Mouse (Mus musculus): Measurements from ENCODE around the gene Nlrc5. TPM values are rescaled to one million over a fixed set of nuclear protein-coding genes. Genes with fewer than 3 reads are reported as not detected.
"Not testable (repeated sequence)": the region's sequence is repeated elsewhere in the genome, so short reads cannot be mapped to it uniquely, and the experiment has no call there.

Gene Nlrc5
- total RNA-seq, 2 experiments from 2014 or later = 0.55 to 1.3 TPM

- no peak for DNase-seq
Measured at GRCm38 (mm10) chr8:94422270-94422669, 11.9 kb upstream of the Nlrc5 start.

GRCm38 (mm10) chr8:94427953-94428352 is 6.2 kb upstream of the Nlrc5 start:
- DNase-seq = no peak

- no peak for DNase-seq
Measured at GRCm38 (mm10) chr8:94428420-94428819, 5.7 kb upstream of the Nlrc5 start.

GRCm38 (mm10) chr8:94429376-94429775 is 4.8 kb upstream of the Nlrc5 start:
- DNase-seq = no peak

- DNase-seq = no peak
Measured at GRCm38 (mm10) chr8:94432212-94432611, 1.9 kb upstream of the Nlrc5 start.

GRCm38 (mm10) chr8:94434958-94435357 is 802 bp downstream of the Nlrc5 start:
- DNase-seq = no peak

- no peak for DNase-seq
Measured at GRCm38 (mm10) chr8:94435397-94436111, 1.4 kb downstream of the Nlrc5 start.

- no peak for DNase-seq
Measured at GRCm38 (mm10) chr8:94436112-94436572, 2.0 kb downstream of the Nlrc5 start.

- DNase-seq = no peak
Measured at GRCm38 (mm10) chr8:94436900-94437299, 2.7 kb downstream of the Nlrc5 start.

GRCm38 (mm10) chr8:94438659-94439058 is 4.5 kb downstream of the Nlrc5 start:
- no peak for DNase-seq

GRCm38 (mm10) chr8:94439691-94440090 is 5.5 kb downstream of the Nlrc5 start:
- DNase-seq = no peak

- DNase-seq = no peak
Measured at GRCm38 (mm10) chr8:94440389-94440788, 6.2 kb downstream of the Nlrc5 start.

GRCm38 (mm10) chr8:94441686-94442085 is 7.5 kb downstream of the Nlrc5 start:
- DNase-seq = no peak

GRCm38 (mm10) chr8:94443153-94443552 is 9.0 kb downstream of the Nlrc5 start:
- no peak for DNase-seq

- DNase-seq = no peak
Measured at GRCm38 (mm10) chr8:94444480-94444879, 10.3 kb downstream of the Nlrc5 start.

GRCm38 (mm10) chr8:94447142-94447541 is 13.0 kb downstream of the Nlrc5 start:
- no peak for DNase-seq

GRCm38 (mm10) chr8:94447583-94448324 is 13.6 kb downstream of the Nlrc5 start:
- DNase-seq = no peak

- DNase-seq = not testable (repeated sequence)
Measured at GRCm38 (mm10) chr8:94452991-94453390, 18.8 kb downstream of the Nlrc5 start.

- no peak for DNase-seq
Measured at GRCm38 (mm10) chr8:94453868-94454488, 19.8 kb downstream of the Nlrc5 start.

- no peak for DNase-seq
Measured at GRCm38 (mm10) chr8:94454905-94455304, 20.7 kb downstream of the Nlrc5 start.

GRCm38 (mm10) chr8:94456071-94456470 is 21.9 kb downstream of the Nlrc5 start:
- no peak for DNase-seq

- DNase-seq = no peak
Measured at GRCm38 (mm10) chr8:94458567-94458966, 24.4 kb downstream of the Nlrc5 start.

- DNase-seq = no peak
Measured at GRCm38 (mm10) chr8:94469656-94470055, 35.5 kb downstream of the Nlrc5 start.

Measured in layer of hippocampus, postnatal 36 days (tissue).